Mouse (Mus musculus): Measurements from ENCODE around the gene Gjb5.

DNA sequence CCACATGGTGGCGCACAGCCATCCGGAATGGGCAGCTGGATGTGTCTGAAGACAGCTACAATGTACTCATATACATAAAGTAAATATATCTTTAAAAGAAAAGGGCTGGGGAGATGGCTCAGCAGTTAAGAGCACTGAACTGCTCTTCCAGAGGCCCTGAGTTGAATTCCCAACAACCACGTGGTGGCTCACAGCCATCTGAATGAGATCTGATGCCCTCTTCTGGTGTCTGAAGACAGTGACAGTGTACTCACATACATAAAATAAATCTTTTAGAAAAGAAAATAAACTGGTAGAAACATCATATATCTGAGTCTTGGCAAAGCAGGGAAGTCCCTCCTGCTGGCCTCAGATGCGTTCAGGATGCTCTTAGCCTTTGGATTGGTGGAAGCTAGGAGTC lies 40.8 kb downstream of the Gjb5 start:
- no peak for TF ChIP-seq CTCF (IDR thresholded peaks at IDR 0.05; ENCODE audit: insufficient read depth, low read depth, low read length)
- TF ChIP-seq POLR2A (IDR thresholded peaks at IDR 0.05; ENCODE audit: insufficient read depth, low read depth, low read length): no peak

Measured in olfactory bulb, adult 2 months (tissue).